Mouse (Mus musculus) urinary bladder, postnatal 25 days (tissue): ENCODE data around the gene Slit3.
A peak's percentile ranks its signal among the peaks of the same experiment; 100 is the strongest.

Experiments used
- DNase-seq: peaks from one replicate; pipeline ENCODE4 v3.0.0; 2022; ENCODE audit warnings: low spot score

The Slit3 gene

DNA sequence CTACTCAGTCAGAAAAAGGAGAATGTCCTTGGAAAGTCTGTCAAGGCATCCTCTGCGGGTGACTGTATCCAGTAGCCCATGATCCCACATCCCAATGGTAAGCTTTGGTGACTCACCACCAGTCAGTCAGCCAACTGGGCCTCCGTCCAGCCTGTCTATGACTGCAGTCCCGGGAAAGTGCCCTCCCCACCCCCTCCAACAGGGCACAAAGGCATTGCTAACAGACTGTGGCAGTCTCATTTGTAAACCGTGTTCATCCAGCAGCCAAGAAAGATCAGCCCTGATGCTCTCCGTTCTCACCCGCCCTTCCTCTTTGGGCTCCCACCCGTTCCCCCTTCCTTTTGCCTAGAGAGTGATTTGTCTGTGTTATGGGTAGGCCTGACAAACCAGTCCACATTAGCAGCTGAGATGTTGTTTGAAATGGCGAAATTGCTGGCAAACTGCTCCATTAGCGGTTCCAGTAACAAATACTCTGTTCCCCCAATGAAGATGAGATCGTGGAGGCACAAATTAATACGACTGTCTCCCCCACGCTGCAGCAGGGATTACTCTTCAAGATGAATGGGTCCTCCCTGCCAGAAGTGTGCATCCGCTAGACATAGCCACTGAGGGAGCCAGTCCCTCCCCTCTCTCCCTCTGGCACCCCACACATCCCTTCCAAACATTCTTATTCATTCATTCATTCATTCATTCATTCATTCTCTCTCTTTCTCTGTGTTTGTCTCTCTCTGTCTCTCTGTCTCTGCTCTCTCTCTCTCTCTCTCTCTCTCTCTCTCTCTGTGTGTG is 466.3 kb downstream of the Slit3 start:
- DNase-seq, result peak; percentile 36

- no peak for DNase-seq
These were observed 468.9 kb downstream of the Slit3 start for GRCm38 (mm10) chr11:35589892-35590291.

DNA sequence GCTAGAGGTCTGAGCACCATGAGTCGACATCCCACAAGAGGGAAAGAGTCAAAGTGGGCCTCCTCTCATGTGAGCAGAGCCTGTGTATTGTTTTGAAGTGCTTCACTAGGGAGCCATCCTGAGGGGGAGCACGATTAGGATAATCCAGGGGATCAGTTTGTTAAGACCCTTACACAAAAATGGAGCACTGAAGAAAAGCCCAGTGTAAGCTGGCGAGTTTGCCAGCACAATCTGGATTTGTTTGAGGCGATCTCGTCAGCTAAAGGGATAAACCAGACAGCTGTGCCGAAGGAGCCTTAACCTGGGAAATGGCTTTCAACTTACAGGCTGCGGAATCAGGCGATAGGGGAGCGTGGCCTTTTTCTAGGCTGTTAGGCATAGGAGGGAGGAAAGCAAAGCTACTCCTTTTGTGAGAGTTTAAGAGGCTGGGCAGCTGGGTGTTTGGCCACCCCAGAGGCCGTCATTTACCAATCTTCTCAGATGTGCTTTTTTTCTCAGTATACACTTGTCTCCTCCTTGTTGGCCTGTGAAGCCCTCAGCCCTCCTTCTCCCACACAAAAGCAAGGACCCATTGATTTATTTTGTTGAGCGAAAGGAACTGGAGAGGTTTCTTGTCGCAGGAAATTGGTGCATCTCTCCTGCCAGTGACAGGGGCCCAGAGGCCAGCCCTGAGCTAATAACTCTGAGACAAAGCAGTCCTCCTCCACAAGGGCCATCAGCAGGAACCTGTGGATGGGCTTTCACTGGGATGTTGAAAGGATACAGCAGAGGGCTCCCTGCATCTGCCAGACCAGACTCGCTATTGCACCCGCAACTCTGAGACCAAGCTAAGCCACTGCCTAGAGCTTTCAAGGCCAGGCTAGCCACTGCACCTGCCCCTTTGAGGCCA is 472.4 kb downstream of the Slit3 start:
- no peak for DNase-seq

DNA sequence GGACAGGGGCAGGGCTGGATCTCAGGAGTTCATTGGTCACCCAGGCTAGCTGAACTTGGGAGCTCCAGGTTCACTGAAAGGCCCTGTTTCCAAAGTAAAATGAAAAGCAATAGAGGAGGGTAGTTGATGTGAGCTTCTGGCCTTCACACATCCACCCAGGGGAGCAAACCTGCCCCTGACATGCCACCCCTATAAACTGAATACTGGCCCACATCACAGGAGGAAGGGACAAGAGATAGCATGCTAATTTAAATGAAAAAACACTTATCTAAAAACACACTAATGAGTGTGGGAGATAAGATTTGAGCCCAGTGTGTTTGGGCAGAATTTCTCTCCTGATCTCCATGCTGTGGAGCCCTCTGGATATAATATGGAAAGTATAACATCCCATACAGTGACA is 475.0 kb downstream of the Slit3 start:
- no peak for DNase-seq

DNA sequence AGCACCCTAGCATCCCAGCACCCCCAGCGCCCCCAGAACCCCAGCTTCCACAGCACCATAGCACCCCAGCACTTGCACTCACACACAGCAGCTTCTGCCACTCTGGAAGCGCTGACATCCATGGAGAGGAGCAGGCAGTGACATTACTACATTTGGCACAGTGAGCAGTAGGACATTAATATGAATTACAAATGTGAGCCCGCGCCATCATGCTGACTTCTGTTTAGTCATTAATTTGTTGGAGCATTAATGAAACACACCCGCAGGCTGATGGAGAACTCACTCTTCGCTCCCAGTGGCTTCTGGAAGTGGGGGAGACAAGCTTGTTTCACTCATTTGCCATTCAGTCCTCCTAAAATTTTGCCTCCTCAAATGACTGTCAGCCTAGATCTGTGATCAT is 476.9 kb downstream of the Slit3 start:
- DNase-seq, result no peak

DNA sequence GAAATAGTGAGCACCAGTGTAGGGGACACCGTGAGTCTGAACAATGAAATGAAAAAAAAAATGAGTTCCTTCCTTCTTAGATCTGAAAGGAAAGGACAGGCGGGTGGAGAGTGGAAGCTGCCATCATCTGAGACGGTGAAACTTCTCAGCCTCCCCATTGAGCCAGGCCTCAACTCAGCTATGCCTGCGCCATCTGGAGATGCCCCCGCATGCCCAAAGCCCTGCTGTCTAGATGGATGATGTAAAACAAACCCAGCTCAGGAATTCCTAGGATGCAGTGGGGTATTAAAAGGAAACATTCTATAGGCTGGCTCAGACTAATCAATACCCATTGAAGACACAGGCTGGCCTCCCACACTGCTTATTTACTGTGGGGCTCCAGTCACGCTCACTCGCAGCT is 477.7 kb downstream of the Slit3 start:
- DNase-seq, result no peak

DNA sequence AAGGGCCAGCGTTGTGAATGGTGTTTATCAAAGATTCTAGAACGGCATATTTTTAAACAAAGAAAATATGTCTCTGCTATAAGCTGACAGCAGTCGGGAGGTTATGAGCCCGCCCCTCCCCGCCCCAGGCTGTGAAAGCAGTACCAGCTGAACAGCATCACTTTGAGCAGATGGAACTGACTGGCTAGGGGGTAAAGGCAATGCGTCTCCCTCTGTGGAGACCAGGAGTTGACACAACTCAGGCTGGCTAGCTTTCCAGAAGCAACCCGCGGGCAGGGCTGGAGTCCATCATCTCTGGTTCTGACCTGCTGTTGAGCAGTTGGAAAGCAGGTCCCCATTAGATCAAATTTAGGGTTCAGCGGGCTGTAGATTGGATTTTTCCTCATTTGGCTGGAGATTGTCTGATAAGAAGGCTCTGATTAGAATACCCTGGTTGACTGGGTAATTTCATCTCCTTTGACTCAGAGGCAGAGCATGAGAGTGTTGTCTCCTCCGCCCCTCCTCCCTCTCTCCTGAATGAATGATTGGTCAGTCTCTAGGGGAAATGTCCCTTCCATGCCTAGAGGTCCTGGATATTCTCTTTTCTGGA is 480.7 kb downstream of the Slit3 start:
- no peak for DNase-seq

- DNase-seq, result no peak
These were observed 481.6 kb downstream of the Slit3 start for GRCm38 (mm10) chr11:35602586-35602985.

- no peak for DNase-seq
These were observed 482.9 kb downstream of the Slit3 start for GRCm38 (mm10) chr11:35603946-35604345.

- DNase-seq, result no peak
These were observed 484.1 kb downstream of the Slit3 start for GRCm38 (mm10) chr11:35604848-35605790.

- DNase-seq, result no peak
These were observed 486.2 kb downstream of the Slit3 start for GRCm38 (mm10) chr11:35607191-35607590.

- DNase-seq, result no peak
These were observed 487.8 kb downstream of the Slit3 start for GRCm38 (mm10) chr11:35608794-35609193.

GRCm38 (mm10) chr11:35612262-35612896 is 491.4 kb downstream of the Slit3 start:
- no peak for DNase-seq

GRCm38 (mm10) chr11:35614530-35614929 is 493.5 kb downstream of the Slit3 start:
- no peak for DNase-seq

- DNase-seq, result no peak
These were observed 498.4 kb downstream of the Slit3 start for GRCm38 (mm10) chr11:35619421-35619820.

DNA sequence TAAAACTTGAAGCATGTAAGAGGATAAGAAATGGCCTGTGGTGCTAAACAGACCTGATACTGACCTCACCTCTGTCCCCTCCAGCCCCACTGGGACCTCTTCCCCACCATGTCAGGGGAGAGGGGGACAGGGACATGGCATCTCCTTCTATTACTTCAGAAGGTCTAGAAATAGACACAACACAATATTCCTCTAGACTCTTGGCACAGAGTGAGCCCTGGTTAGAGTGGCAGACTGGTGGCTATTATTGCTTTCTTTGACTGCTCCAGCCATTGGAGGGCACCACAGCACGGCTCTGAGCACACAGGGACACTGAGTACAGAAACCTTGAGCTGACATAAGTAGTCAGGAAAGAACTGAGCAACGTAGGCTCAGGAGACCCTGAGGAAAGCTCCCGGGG is 501.7 kb downstream of the Slit3 start:
- no peak for DNase-seq

DNA sequence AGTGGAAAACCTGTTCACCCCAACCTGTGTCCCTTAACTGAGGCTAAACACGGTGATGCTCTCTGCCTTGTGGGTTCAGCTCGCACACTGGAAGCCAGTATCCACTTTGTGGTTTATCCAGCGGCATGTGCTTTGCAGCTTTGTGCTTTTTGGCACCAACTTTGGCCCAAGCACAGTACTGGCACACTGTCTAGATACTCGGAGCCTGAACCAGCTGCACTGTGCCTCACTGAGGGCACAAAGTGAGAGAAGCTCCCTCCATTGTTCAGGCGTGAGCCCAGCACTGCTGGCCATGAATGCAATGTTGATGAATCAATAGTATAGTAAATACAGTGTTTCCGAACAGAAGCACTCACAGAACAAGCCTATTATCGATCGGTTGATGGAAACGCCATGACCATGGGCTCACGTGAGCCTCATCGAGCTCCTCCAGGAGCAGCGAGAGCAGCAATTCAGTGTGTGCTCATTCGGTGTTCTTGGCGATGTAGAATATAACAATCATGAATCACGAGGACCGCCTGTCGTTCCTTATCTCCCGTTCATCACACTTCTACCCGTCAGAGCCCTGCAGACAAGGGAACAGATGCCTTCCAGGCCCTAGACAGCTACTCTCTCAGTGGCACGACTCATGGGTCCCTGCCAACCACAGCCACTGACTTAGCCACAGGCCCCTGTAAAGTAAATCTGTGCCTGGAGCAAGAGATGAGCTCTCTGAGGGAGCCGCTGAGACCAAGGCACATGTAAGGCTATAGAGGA is 503.7 kb downstream of the Slit3 start:
- DNase-seq, result no peak

GRCm38 (mm10) chr11:35625576-35625975 is 504.6 kb downstream of the Slit3 start:
- DNase-seq, result no peak

GRCm38 (mm10) chr11:35626161-35626885 is 505.3 kb downstream of the Slit3 start:
- DNase-seq, result no peak

DNA sequence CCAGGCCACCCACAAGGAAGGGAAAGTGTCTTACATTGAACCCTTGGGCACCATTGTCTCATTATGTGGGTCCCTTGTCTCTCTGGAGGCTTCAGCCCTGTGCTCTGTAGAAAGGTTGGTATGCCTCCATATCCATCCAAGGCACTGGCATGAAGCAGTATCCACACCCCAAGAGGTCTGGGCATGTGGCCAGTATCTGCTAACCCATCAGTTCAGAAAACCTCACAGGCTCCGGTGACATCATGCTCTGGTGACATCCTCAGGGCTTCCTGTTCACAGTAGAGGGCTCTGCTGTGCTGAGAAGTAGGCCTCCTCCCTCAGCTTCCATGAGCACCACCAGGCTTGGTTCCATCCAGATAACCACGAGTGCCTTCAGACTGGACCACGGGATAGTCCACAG is 506.8 kb downstream of the Slit3 start:
- DNase-seq, result no peak
